Mouse (Mus musculus) forebrain, embryonic 15.5 days (tissue): ENCODE data around the gene Nceh1. TPM values are rescaled to one million over a fixed set of nuclear protein-coding genes. Genes with fewer than 3 reads are reported as not detected.

Experiments
- ATAC-seq: fragments of 200-750 bp; cut with Nextera tagmentation; replicated peaks from 2 replicates; pipeline ENCODE4 v1.8.0; 2017; ENCODE audit warnings: mild to moderate bottlenecking, moderate TSS enrichment, moderate library complexity
- H3K27ac ChIP-seq: fragments of 300-500 bp; sonication (generic); replicated peaks from 2 replicates; pipeline ENCODE4 v1.5.1; 2015; ENCODE audit warnings: mild to moderate bottlenecking, inconsistent platforms
- H3K27me3 ChIP-seq: fragments of 300-500 bp; sonication (generic); 2 replicates; pipeline ENCODE4 v1.6.1; 2015; ENCODE audit warnings: inconsistent platforms
- H3K36me3 ChIP-seq: fragments of 300-500 bp; sonication (generic); 2 replicates; pipeline ENCODE4 v1.6.1; 2015; ENCODE audit warnings: mild to moderate bottlenecking, inconsistent platforms
- H3K4me1 ChIP-seq: fragments of 300-500 bp; sonication (generic); 2 replicates; pipeline ENCODE4 v1.6.1; 2015; ENCODE audit warnings: inconsistent platforms
- H3K4me2 ChIP-seq: fragments of 300-500 bp; sonication (generic); replicated peaks from 2 replicates; pipeline ENCODE4 v1.6.1; 2015; ENCODE audit warnings: mild to moderate bottlenecking, inconsistent platforms
- H3K4me3 ChIP-seq: fragments of 300-500 bp; sonication (generic); 2 replicates; pipeline ENCODE4 v1.5.1; 2015; ENCODE audit warnings: mild to moderate bottlenecking, inconsistent platforms
- H3K9ac ChIP-seq: fragments of 300-500 bp; sonication (generic); replicated peaks from 2 replicates; pipeline ENCODE4 v1.6.1; 2015; ENCODE audit warnings: mild to moderate bottlenecking, inconsistent platforms
- H3K9me3 ChIP-seq: fragments of 300-500 bp; sonication (generic); 2 replicates; pipeline ENCODE4 v1.6.1; 2016; ENCODE audit warnings: inconsistent platforms
- WGBS: fragments of 180-500 bp; shearing (Covaris S2); methylation state at CpG from one replicate; pipeline ENCODE4 v1.1.7; 2015; ENCODE audit warnings: mixed read lengths; 5-methylcytosine and 5-hydroxymethylcytosine counted together
- polyA plus RNA-seq: library from polyadenylated mRNA; unstranded; fragments of >200 nt; fragmentation: Nextera tagmentation; extraction: Ambion mirVana; gene quantifications from 2 replicates; pipeline ENCODE4 v1.2.1, GENCODE M21; 2015

Gene Nceh1
- polyA plus RNA-seq, 1 experiment from 2014 or later: 7.2 TPM

DNA sequence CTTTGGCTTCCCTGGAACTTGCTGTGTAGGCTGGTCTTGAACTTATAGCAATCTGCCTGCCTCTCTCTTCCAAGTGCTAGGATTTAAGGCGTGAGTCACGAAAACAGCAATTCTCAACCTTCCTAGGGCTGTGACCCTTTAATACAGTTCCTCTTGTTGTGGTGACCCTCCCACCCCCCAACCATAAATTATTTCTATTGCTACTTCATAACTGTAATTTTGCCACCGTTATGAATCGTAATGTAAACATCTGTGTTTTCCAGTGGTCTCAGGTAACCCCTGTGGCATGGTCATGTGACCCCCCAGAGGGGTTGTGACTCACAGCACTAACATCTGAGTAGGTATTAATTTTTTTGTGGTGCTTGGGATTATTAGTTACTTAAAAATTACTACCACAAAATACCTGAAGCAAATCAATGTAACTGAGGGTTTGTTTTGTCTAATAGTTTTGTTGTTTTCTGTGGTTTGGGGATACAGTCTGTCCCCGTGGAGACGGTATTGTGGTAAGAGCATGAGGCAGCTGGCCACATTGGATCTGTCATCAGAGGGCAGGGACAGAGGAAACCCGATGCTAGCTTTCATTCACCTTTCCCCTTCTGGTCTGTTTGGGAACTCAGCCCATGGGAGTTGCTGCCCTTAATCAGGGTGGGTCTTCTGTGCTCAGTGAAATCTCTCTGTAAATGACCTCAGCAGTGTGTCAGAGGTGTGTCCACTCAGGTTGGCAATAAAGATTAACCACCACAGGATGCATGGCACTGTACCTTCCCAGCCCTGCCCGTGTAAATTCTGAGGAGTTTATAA is 31.5 kb downstream of the Nceh1 start:
- WGBS: 92% methylated on average over 8 of the region's 8 CpGs
- Histone ChIP-seq H3K4me3 (no peak overlapping the region), H3K27ac (no peak overlapping the region), H3K9me3 (no peaks in the 10 kb centered on the region), H3K4me1 (no peaks in the 10 kb centered on the region), H3K36me3 (no peaks in the 10 kb centered on the region), H3K9ac (no peak overlapping the region), H3K4me2 (no peak overlapping the region), H3K27me3 (no peaks in the 10 kb centered on the region)
- no peak for ATAC-seq

DNA sequence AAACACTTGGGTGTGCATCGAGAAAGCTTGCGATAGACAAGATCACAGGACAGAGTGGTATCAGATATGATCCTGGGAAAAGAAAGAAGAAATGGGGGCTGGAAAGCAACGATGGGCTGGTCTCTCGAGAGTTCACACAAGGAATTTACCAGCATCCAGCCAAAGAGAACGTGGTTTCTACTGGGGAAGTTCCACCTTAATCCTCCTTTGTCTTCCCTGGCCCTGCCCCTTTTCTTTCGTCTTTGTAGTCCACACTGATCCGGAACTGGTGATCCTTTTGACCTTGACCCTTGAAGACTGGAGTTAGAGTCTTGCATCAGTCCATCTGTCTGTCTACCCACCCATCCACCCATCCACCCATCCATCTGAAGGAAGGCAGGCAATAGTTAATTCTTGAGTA is 34.6 kb downstream of the Nceh1 start:
- Histone ChIP-seq H3K36me3 (no peaks in the 10 kb centered on the region), H3K27me3 (no peaks in the 10 kb centered on the region), H3K4me3 (no peak overlapping the region), H3K9ac (no peak overlapping the region), H3K4me2 (no peak overlapping the region), H3K4me1 (no peaks in the 10 kb centered on the region), H3K9me3 (no peaks in the 10 kb centered on the region), H3K27ac (no peak overlapping the region)
- 77% methylated on average over 7 of the region's 7 CpGs for WGBS
- no peak for ATAC-seq

DNA sequence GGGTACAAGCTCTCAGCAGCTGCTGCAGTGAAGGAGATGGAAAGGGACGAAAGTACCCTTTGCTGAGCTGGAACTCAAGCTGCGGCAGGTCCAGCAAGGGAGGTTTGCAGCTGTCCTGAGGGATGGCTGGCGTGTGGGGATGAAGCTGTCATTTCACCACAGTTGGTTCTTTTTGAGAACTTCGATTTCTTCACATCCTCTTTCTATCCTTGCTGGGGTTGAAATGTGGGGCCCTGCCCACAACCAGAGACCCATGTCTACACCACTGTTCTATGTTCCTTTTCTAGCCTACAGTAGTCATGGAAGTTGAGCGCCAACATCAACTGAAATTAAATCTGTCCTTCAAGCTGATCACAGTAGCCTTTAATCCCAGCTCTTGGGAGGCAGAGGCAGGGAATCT is 35.8 kb downstream of the Nceh1 start:
- Histone ChIP-seq H3K27me3 (no peaks in the 10 kb centered on the region), H3K9ac (no peak overlapping the region), H3K36me3 (no peaks in the 10 kb centered on the region), H3K9me3 (no peaks in the 10 kb centered on the region), H3K4me3 (no peak overlapping the region), H3K4me2 (no peak overlapping the region), H3K27ac (no peak overlapping the region), H3K4me1 (no peaks in the 10 kb centered on the region)
- 93% methylated on average over 5 of the region's 5 CpGs for WGBS
- no peak for ATAC-seq

DNA sequence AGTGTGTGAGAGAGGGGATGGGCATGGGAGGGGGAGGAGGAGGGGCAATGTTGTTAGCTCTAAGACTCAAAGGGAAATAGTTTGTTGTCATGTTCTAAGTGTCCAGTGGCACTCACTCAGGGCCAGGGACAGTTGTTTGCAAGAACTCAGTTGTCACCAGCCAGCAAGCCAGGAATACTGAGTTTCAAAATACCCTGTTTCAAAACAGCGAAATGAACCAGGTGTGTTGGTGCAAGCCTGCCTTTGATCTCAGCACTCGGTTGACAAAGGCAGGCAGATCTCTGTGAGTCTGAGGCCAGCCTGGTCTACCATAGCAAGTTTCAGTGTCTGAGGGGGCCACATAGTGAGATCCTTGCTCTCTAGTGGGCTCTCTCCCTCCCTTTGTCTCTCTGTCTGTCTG is 39.3 kb downstream of the Nceh1 start:
- no peaks in the 10 kb centered on the region for H3K4me1 ChIP-seq
- no peak overlapping the region for H3K4me2 ChIP-seq
- no peaks in the 10 kb centered on the region for H3K27me3 ChIP-seq
- no peak for ATAC-seq
- no peak overlapping the region for H3K9ac ChIP-seq
- H3K27ac ChIP-seq: no peak overlapping the region
- no peaks in the 10 kb centered on the region for H3K9me3 ChIP-seq
- WGBS: 90% methylated on average over 2 of the region's 2 CpGs
- no peak overlapping the region for H3K4me3 ChIP-seq
- no peaks in the 10 kb centered on the region for H3K36me3 ChIP-seq

DNA sequence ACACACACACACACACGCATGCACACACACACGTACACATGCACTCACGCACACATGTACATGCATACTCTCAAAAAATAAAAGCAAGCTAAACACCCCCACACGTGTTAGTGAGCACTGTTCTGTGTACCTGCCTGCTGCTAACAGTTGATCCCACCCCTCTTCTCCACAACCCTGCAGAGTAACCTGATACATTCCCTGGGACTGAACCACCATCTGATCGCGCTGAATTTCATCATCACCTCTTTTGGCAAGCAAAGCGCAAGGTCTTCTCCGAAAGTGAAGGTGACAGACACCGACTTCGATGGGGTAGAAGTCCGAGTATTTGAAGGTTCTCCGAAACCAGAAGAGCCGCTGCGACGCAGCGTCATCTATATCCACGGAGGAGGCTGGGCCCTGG is 39.7 kb downstream of the Nceh1 start:
- no peaks in the 10 kb centered on the region for H3K9me3 ChIP-seq

DNA sequence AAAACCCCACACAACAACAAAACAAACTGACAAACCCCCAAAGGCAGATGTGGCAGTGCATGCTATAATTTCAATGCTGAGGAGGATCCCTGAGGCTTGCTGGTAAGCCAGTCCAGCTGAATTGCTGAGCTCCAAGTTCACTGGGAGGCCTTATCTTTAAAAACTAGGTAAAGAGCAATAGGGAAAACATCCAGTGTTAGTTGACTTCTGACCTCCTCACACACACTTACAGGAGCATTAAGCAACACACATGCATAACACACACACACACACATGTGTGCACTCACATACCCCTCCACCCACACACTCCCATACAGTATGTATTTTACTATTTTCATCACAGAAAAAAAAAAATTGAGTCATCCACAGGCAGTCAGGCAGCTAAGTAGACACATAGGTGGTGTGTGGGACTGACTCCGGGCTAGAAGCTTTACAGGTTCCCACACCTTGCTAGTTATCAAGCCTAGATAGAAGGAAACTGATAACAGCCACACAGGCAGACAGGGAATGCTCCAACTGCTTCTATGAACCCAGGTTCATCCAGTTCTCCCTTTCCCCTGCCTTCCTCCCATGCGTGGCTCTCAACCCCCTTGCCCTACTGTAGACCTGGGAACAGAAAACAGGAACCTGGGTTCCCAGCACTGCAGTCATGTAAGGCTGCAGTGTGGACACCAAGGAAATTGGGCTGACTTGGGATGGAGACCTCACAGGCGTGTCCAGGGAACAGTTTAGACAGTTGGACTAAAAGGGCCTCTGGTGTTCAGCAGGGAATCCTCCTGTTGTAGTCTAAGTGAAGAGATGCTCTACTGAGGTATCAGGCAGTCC is 45.1 kb downstream of the Nceh1 start:
- ATAC-seq: no peak
- 83% methylated on average over 3 of the region's 3 CpGs for WGBS
- no peaks in the 10 kb centered on the region for H3K27me3 ChIP-seq

More for the DNA sequence above, 39.7 kb downstream of the Nceh1 start:
- Histone ChIP-seq H3K9ac (no peak overlapping the region), H3K27ac (no peak overlapping the region), H3K4me1 (no peaks in the 10 kb centered on the region), H3K4me2 (no peak overlapping the region), H3K36me3 (no peaks in the 10 kb centered on the region), H3K4me3 (no peak overlapping the region), H3K27me3 (no peaks in the 10 kb centered on the region)
- ATAC-seq: no peak
- WGBS: 88% methylated on average over 17 of the region's 17 CpGs

DNA sequence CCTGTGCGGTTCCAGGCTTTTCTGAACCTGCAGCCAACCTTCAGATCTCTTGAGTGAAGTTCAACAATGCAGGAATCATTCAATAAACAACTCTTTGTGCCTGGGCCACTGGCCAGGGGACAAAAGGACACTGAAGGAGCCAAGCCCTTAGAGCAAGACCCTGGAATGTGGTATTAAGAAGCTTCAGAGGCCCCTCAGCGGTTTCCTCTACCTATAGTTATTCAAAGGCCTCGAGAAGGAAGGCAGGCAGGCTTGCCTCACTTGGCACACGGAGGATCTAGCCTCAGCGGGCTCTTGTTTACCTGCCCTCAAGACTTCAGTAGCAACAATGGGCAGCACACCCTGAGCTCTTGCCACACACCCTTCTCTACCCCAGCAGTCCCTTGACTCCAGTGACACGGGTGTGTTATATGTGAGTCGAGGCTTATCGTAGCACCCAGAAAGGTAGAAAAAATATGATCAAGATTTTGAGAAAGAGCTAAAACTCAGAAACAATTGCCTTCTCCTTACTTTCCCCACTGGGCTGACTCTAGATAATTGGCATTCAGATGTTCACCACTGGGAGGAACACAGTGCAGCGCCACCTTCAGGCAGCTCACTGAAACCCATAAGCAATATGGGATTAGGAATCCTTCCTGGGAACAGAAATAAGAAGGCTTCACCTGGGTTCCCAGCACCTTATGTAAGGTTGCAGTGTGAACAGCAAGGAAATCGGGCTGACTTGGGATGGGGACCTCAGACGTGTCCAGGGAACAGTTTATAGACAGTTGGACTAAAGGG is 46.0 kb downstream of the Nceh1 start:
- no peak overlapping the region for H3K27ac ChIP-seq
- no peak overlapping the region for H3K9ac ChIP-seq
- H3K36me3 ChIP-seq: no peaks in the 10 kb centered on the region
- no peak overlapping the region for H3K4me3 ChIP-seq
- no peaks in the 10 kb centered on the region for H3K27me3 ChIP-seq
- no peaks in the 10 kb centered on the region for H3K4me1 ChIP-seq
- no peak for ATAC-seq
- no peak overlapping the region for H3K4me2 ChIP-seq
- H3K9me3 ChIP-seq: no peaks in the 10 kb centered on the region
- WGBS: 64% methylated on average over 11 of the region's 11 CpGs

More for the DNA sequence above, 45.1 kb downstream of the Nceh1 start:
- no peaks in the 10 kb centered on the region for H3K4me1 ChIP-seq
- no peaks in the 10 kb centered on the region for H3K36me3 ChIP-seq
- no peak overlapping the region for H3K27ac ChIP-seq
- no peak overlapping the region for H3K4me2 ChIP-seq
- H3K4me3 ChIP-seq: no peak overlapping the region
- no peaks in the 10 kb centered on the region for H3K9me3 ChIP-seq
- no peak overlapping the region for H3K9ac ChIP-seq

DNA sequence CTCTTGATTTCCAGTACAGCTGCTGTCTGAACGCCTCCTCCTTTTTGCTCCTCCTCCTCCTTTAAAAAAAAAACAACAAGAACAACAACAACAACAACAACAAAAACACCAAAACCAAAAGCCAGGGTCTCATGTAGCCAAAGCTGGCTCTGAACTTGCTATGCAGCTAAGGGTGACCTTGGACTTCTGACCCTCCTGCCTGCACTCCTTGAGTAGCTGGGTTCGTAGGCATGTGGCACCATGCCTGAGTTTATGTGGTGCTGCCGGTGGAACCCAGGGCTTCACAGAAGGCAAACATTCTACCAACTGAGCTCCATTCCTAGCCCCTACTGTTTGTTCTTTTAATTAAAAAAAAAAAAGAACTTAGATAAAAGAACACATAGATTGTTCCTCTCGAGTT is 50.6 kb downstream of the Nceh1 start:
- H3K27ac ChIP-seq: no peak overlapping the region
- H3K27me3 ChIP-seq: no peaks in the 10 kb centered on the region
- ATAC-seq: no peak
- H3K4me3 ChIP-seq: no peak overlapping the region
- no peaks in the 10 kb centered on the region for H3K9me3 ChIP-seq
- no peak overlapping the region for H3K4me2 ChIP-seq
- 75% methylated on average over 4 of the region's 4 CpGs for WGBS
- H3K4me1 ChIP-seq: no peaks in the 10 kb centered on the region
- no peaks in the 10 kb centered on the region for H3K36me3 ChIP-seq
- H3K9ac ChIP-seq: no peak overlapping the region

DNA sequence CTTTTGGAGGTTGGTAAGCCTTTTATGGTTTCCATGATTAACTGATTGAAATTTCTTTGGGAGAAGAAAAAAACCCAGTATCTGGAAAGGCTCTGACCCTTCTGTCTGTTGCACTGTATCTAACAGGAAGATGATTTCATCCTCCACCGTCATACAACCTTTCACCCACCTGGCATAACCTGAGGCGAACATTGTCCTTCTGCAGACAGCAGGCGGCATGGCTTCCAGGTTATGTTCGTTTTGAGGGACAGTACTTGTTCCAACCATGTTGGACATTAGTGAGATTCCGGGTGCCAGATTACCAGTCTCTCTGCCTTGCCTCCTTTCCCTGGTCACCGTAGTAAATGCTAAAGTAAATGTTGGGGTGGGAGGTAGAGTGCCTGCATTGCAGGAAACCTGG is 51.1 kb downstream of the Nceh1 start:
- no peak overlapping the region for H3K4me2 ChIP-seq
- no peak overlapping the region for H3K9ac ChIP-seq
- no peak for ATAC-seq
- 88% methylated on average over 6 of the region's 6 CpGs for WGBS
- H3K27me3 ChIP-seq: no peaks in the 10 kb centered on the region
- H3K4me1 ChIP-seq: no peaks in the 10 kb centered on the region
- H3K36me3 ChIP-seq: no peaks in the 10 kb centered on the region
- H3K4me3 ChIP-seq: no peak overlapping the region
- no peak overlapping the region for H3K27ac ChIP-seq
- H3K9me3 ChIP-seq: no peaks in the 10 kb centered on the region

DNA sequence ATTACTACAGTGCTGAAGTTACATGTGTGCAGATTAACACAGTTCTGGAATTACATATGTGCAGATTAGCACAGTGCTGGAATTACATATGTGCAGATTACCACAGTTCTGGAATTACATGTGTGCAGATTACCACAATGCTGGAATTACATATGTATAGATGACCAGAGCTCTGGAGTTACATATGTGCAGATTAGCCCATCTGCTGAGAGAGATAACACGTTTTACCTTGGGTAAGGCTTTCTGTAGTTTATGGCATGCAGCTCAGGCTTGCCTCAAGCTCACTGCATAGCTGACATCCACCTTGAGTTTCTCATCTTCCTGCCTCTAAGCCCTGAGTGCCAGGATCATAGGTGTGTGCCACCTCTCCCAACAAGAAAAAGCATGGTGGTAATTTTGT is 52.2 kb downstream of the Nceh1 start:
- Histone ChIP-seq H3K27ac (no peak overlapping the region), H3K9ac (no peak overlapping the region), H3K27me3 (no peaks in the 10 kb centered on the region), H3K4me3 (no peak overlapping the region), H3K9me3 (no peaks in the 10 kb centered on the region), H3K36me3 (no peaks in the 10 kb centered on the region), H3K4me2 (no peak overlapping the region), H3K4me1 (no peaks in the 10 kb centered on the region)
- no peak for ATAC-seq
- WGBS: 60% methylated on average over 1 of the region's 1 CpGs

DNA sequence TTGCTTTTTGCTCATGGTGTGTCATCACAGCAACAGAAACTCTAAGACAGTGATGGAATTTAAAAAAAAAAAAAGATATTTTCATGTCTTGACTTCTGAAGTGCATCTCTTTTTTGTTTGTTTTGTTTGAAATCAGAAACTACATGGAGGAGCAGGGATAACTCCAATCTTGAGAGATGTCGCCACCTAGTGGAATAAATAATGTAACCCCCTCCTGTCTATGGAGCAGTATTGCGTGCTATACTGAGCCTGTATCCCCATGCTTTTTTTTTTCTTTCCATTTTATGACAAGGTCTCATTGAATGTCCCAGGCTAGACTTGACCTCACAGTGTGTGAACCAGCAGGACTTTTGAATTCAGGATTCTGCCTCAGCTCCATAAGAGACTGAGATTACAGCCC is 54.5 kb downstream of the Nceh1 start:
- H3K4me3 ChIP-seq: no peak overlapping the region

DNA sequence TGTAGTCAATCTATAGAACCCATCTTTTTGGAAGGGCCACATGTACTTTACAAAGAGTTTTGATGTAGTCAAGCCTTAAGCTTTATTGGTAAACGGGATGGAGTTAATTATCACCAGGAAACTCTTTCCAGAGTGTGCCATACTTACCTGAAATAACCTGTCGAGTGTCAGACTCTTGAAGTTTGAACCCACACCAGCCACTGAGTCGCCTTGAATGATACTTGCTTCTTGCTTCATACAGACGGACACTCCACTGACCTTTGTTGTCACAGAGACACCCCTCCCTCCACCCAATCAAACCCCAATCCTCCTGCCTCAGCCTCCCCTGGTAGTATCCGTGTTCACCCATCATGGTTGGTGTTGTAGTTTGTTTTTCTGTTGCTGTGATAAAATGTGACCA is 55.8 kb downstream of the Nceh1 start:
- H3K9ac ChIP-seq: no peak overlapping the region
- no peaks in the 10 kb centered on the region for H3K36me3 ChIP-seq
- WGBS: 84% methylated on average over 5 of the region's 5 CpGs
- H3K4me3 ChIP-seq: no peak overlapping the region
- H3K4me1 ChIP-seq: no peaks in the 10 kb centered on the region
- no peaks in the 10 kb centered on the region for H3K27me3 ChIP-seq
- H3K27ac ChIP-seq: no peak overlapping the region
- no peak overlapping the region for H3K4me2 ChIP-seq
- H3K9me3 ChIP-seq: no peaks in the 10 kb centered on the region
- no peak for ATAC-seq

More for the DNA sequence above, 54.5 kb downstream of the Nceh1 start:
- no peaks in the 10 kb centered on the region for H3K27me3 ChIP-seq
- H3K9me3 ChIP-seq: no peaks in the 10 kb centered on the region
- H3K4me1 ChIP-seq: no peaks in the 10 kb centered on the region
- H3K9ac ChIP-seq: no peak overlapping the region
- H3K36me3 ChIP-seq: no peaks in the 10 kb centered on the region
- no peak overlapping the region for H3K4me2 ChIP-seq
- ATAC-seq: no peak
- no peak overlapping the region for H3K27ac ChIP-seq
- whole genome bisulfite sequencing: 19% methylated on average over 2 of the region's 2 CpGs
